Mouse (Mus musculus) G1E-ER4 (cell line): Measurements from ENCODE around the gene Grin2b. TPM values are rescaled to one million over a fixed set of nuclear protein-coding genes. Genes with fewer than 3 reads are reported as not detected.

Experiments used
- GATA1 ChIP-seq: IDR thresholded peaks from one replicate; pipeline ENCODE4 v1.8.0; 2012; ENCODE audit warnings: low read length, inconsistent platforms
- polyA plus RNA-seq: library from polyadenylated mRNA; stranded (reverse); fragments of >175 nt; gene quantifications from 2 replicates; pipeline ENCODE4 v1.2.3, GENCODE M21; 2012

Gene Grin2b
- polyA plus RNA-seq, 1 experiment, result not detected

DNA sequence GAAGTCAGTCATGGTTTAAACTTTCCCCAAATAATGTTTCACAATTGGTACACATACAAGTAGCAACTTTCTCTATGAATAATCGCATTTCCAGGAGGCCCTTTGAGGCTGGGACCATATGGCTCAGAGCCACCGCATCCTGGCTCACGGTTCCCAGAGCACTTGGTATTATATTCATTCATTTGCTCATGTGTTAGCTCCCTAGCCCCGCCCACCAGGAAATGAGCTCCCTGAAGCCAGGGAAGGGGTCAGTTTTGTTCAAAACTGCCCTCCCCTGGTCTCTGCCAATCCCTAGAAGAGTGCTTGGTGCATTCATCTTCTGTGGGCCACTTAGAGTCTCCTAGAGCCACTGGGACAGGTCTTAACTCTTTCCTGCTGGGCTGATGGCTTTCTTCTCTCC lies 344.3 kb downstream of the Grin2b start:
- TF ChIP-seq GATA1, result no peak

DNA sequence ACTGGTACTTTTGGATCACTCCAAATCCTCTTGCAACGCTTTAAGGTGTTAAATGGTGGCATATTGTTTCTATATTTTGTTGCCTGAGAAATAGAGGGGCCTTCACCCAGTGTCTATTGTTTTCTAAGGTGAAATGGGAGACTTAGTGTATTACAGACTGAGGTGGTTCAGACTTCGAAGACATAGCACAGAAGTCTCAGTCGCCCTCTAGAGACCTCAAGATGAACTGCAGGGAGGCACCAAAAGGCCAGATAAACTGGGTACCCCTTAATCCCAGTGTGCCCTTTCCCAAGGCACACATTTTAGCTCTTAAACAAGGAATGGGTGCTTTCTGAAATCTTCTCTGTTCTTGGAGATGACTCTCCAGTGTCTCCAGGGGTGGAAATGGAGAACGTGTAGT lies 345.4 kb downstream of the Grin2b start:
- TF ChIP-seq GATA1, result no peak

DNA sequence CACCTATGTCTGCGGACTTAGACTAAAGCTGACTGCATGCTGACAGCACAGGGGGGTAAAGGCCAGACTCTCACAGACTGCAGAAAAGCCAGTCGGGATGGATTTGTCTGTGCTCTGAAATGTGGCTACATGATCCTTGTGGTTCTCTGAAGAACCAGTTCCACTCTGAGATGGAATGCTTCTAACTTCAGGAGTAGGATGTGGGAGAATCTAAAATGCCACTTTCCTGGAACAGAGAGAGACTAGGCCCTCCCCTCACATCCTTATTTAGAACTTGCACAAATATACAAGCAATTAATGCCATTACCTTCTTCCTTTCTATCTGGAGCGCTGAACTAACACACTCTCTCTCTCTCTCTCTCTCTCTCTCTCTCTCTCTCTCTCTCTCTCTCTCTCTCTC lies 346.0 kb downstream of the Grin2b start:
- no peak for TF ChIP-seq GATA1

DNA sequence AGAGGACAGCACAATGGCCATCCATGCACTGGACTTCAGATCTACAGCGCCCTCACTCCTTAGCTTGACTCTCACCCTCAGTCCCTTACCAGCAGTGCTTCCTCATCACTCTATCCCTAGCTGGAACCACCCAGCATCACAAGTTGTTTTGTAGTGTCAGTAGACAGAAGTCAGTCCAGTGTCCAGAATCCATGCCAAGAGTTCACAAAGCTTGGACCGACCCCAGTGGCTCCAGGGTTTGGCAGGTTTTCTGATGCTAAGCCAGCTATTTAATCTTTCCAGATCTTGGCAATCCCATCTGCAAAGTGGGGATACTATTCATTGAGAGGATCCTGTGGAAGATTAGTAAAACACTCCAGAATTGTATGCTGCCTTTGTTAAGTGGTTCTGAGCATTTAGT lies 355.9 kb downstream of the Grin2b start:
- TF ChIP-seq GATA1, result no peak

DNA sequence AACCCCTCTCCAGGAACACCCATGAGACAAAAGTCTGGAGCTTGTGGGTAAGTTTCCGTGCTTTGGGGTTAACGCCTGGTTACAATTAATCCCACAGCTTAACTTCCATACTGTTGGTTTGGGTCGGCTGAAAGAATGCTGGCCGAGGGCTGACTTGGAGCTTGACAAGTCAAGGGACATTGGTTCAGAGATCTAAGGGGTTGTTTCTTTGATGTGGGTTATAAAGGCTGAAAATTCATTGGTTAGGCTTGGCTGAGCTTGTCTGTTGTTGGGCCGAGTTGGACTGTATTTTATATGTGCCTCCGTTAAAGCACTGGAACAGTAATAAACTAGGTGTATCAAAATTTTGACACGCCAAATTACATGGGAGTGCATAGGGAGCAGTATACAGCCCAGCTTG lies 359.6 kb downstream of the Grin2b start:
- no peak for TF ChIP-seq GATA1

DNA sequence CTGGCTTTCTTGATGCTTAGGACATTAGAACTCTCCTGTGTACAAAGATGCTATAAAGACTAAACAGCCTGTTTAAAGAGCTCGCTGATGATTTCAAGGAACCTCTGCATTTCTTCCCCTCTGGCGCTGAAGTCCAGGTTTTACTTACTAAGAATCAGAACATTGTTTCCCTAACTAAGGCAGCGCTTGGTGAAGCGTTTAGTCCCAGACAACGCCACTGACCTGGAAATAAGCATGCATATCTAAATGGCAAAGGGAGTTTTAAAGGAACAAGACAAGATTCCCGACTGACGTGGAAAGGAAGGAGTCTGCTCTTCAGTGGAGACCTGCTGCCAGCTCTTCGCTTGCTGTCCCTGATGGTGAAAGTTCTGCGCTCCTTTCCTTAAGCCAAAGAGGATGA lies 367.9 kb downstream of the Grin2b start:
- no peak for TF ChIP-seq GATA1

DNA sequence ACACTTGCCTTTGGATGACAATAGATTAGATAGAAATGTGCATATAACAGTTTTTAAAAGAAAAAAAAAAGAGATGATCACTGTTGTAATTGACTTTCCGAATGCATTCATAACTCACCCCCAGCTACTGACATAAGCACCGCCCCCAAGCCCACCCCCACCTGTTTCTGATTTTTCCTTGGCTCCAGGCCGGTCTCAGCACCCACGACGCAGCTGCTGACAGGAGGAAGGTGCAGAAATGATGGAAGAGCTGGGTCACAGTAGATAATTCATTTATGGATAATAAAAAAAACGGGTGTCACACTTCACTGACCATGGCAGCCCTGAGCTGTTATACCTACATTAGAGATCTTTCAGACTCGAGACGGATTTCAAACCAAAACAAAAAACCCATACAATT lies 373.4 kb downstream of the Grin2b start:
- TF ChIP-seq GATA1, result no peak

DNA sequence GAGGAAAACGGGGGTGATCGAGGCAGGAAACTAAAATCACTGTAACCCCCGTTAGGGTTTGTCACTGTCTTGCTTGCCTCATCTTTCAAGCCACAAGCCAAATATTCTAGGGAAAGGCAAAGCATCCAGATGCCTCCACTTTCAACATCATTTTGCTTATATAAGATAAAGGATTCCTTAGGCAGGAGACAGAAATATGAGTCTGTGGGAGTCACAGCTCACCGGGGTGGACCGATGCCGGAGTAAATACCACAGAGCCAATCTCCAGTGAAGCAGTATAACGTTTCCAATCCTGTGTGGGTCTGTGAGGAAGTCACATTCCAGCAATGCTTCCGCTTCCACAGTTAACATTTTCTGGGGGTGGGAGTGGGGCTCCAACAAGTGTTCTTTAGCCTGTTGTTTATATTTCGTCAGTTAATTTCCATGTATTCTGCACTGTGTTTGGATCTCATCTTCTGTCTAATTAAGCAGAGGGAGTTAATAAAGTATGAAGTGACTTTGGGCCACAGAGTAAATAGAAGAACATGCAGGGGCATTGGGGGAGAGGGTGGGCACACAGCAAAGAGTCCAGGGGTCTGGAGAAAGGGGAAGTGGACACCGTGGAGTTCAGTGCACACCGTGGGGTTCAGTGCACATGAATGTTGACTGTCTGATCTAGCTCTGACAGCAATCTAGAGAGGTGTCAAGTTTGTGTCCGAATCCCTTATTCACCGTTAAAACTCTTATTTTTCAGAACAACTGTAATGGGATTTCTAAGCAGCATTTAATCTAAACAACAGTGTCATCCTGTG lies 374.9 kb downstream of the Grin2b start:
- TF ChIP-seq GATA1, result no peak

DNA sequence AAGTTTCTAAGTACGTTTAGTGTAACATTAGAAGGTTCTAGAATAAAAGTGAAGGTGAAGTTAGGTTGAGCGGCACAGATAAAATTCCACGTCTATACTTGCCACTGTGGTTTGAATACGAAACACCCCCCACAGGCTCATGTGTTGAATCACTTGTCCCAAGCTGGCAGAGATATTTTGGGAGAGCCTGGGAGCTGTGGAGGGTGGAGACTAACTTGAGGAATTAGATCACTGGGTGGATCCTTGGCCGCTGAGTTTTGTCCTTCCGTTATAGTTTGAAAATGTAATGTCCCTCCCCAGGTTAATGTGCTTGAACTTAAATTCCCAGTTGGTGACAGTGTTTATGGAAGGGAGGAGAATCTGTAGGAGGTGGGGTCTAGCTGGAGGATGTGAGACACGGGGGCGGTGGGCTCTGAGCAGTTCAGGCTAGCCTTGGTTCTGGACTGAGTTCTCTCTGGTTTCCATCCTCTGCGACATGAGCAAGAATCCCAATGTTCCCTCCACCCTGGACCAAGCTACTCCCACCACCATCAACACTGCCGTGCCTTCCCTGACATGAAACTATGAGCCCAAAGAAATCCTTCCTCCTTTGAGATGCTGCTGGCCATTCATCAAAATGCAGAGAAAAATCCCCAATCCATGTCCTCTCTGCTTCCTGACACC lies 375.8 kb downstream of the Grin2b start:
- TF ChIP-seq GATA1, result no peak

DNA sequence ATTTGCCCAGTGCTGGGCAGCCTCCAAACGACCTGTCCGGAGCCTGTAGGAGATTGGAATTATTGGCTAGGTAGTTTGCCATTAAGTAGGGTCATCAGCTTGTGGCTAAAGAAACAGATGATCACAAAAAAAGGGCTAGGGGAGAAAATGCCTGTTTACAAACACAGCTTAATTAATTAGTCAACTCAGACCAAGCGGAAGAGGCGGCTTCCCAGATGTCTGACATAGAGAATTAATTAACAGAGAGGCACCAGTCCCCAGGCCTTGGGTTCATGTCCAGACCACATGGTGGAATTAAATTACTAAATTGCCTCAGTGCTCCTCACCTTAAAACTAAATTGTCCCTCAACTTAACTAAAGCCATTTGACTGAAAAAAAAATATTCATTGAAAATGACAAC lies 376.4 kb downstream of the Grin2b start:
- TF ChIP-seq GATA1, result no peak

DNA sequence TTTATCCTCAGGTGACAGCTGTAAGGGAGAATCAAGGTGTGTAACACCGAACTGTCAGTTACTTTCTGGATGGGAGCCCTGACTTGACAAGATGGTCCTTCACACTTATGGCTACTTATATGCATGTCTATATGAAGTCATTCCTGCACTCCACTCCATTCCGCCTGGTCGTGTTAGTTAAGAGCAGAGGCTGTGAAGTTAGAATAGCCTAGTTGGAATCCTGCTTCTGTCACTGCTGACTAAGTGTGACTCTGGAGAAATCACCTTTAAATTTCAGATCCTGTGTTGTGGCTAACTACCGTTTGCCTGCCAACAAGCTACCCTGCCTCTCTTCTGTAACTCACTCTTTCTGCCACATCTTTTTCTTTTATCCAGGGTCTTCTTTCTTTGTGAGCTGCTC lies 381.9 kb downstream of the Grin2b start:
- TF ChIP-seq GATA1, result no peak

DNA sequence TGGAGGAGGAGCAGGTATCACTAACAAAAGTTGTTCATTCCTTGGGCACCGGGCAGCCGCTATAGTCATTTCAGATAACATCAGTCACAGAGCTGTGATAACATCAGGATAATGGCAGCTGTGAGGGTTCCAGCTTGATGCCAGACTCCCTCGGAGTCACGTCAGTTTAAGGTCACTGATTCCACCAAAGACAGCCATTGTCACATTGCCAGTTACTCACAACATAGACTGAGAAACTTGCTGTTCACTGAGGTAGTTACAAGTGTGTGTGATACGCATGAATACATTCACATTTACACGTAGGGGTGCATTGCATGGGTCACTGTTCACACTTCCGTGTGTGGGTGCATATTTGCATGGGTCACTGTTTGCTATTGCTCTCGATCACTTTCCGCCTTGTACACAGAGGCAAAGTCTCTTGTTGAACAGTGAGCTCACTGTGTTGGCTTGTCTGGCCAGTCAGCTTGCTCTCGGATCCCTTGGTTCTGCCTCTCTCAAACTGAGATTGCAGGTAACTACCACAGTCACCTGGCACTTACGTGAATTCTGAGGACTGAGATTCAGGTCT lies 383.6 kb downstream of the Grin2b start:
- no peak for TF ChIP-seq GATA1

DNA sequence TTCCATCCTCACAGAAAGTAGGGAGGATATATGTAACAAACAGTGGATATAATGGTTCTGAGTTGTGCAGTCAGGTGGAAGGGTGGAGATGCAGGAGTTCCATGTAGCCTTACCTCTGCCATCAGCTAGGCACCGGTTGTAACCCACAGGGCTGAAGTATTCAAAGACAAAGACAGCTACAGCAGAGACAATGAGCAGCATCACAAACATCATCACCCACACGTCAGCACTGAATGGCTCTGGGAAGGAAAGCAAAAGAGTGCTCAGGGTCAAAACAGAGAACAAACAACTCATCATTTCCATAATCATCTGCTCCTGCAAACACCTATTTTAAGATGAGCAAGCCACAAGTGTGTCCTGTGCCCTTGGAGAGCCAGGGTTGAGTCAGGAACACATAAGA lies 398.6 kb downstream of the Grin2b start:
- TF ChIP-seq GATA1, result no peak

DNA sequence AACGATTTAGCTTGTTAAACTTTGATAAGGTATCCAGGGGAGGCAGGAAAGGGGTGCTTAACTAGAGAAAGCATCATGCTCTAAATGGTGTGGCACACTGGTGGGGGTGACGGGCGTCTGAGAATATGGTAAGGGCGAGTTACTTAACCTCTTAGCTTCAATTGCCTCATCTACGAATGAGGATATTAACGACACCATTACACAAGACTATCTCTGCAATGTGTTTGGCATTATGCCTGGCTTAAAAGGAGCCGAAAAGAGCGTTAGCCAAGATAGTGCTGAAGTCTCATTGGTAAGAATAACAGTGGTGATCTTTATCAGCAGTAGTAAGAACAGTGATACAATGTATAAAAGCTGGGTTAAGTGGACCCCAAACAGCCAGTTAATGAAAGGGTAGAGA lies 405.7 kb downstream of the Grin2b start:
- TF ChIP-seq GATA1, result no peak

DNA sequence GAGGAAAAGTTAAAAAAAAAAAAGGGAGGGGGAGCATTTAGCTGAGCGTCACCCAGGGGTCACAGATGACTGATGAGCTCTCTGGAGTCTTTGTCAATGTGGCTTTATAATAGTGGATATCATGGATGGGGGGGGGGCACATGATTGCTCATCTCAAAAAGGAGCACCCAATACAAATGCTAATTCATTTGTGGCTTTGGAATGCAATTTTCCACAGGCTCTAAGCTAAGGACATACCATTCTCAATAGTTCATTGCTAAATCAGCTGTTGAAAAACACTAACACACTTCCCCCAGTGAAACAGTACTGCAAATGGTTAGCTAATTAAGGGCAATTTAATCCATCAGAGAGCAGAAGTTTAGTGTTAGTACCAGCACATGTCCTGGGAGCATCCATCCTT lies 414.6 kb downstream of the Grin2b start:
- no peak for TF ChIP-seq GATA1

DNA sequence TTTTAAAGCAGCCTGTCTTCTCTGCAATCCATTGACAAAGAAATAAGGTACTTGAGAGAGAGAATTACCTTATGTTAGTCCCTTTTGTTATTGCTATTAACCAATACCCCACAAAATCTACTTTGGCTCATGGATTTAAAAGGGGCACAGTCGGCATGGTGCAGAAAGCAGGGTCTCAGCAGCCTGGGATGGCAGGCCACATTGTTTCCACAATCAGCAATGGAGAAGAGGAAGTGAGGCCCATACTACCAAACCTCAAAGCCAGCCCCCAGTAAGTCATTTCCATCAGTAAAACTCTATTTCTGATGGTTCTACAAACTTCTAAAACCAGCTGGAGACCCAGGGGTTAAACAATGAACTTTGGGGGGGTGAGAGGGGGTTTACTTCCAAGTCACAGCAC lies 417.2 kb downstream of the Grin2b start:
- TF ChIP-seq GATA1, result no peak
